8 mouse cellular contexts compared by ENCODE assay signal in the genomic region with DNA sequence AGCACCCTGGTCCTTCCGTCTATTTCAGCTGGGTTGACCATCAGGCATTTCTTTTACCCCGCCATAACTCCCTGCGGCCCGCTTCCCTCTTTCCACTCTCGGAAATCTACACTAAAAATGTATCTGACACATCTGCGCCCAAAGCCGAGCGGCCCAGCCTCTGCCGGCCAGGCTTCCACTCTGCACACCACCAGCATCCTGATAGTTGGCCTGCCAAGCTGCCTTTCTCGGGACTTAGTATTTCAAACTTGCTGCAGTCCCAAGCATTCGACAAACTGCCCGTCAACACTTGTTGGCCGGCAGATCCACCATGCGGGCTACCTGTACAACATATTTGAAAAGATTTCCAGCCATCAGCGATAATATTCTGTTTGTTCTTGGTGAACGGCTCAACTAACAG. TPM values are rescaled to one million over a fixed set of nuclear protein-coding genes. Genes with fewer than 3 reads are reported as not detected.
A peak's percentile ranks its signal among the peaks of the same experiment; 100 is the strongest.
DNase-seq lines count a peak whose midpoint lies in the region; ATAC-seq and TF ChIP-seq lines count a peak whose summit lies in the region.

No protein-coding gene starts in this region.

- no peaks in the 10 kb centered on the region for H3K27me3 ChIP-seq in spleen, adult 2 months (ENCODE audit: control insufficient read depth, insufficient read depth, low read length)
- H3K27me3 ChIP-seq in hindbrain, embryonic 13.5 days: no peaks in the 10 kb centered on the region

- WGBS in spleen, adult 2 months: under 1% methylated on average over 16 of the region's 16 CpGs
- WGBS in hindbrain, embryonic 13.5 days: under 1% methylated on average over 16 of the region's 16 CpGs

- peak; percentile 6 for ATAC-seq in hindbrain, embryonic 13.5 days (ENCODE audit: low FRiP score)
- ATAC-seq in megakaryocyte progenitor cell, adult 5-6 weeks (replicated peaks; ENCODE audit: poor library complexity): peak; percentile 10

- TF ChIP-seq CTCF in spleen, adult 2 months (IDR thresholded peaks at IDR 0.05; ENCODE audit: extremely low read depth, insufficient read depth, insufficient read length, insufficient replicate concordance): no peak

- TF ChIP-seq POLR2A in spleen, adult 2 months (IDR thresholded peaks at IDR 0.05; ENCODE audit: low read depth, low read length): no peak

- peaks cover 6% of the 10 kb centered on the region; the same call in 1 of the 2 replicates for H3K4me1 ChIP-seq in spleen, adult 2 months (ENCODE audit: control insufficient read depth, insufficient read depth, insufficient read length)
- H3K4me1 ChIP-seq in hindbrain, embryonic 13.5 days (replicated peaks): peaks cover 36% of the 10 kb centered on the region

- H3K9ac ChIP-seq in hindbrain, embryonic 13.5 days: peak overlapping the region; percentile 89

- H3K9me3 ChIP-seq in hindbrain, embryonic 13.5 days: no peaks in the 10 kb centered on the region

- peak overlapping the region; percentile 93 for H3K4me3 ChIP-seq in spleen, adult 2 months (ENCODE audit: extremely low read depth, insufficient read depth, insufficient read length)
- H3K4me3 ChIP-seq in hindbrain, embryonic 13.5 days: peak overlapping the region; percentile 76

- H3K27ac ChIP-seq in spleen, adult 2 months (ENCODE audit: insufficient read depth, low read length): peak overlapping the region; percentile 98
- H3K27ac ChIP-seq in hindbrain, embryonic 13.5 days: peak overlapping the region; percentile 97

- peak; percentile 29 for DNase-seq in embryo, embryonic 10 days (ENCODE audit: low spot score)
- DNase-seq in embryo, embryonic 11 days: no peak
- DNase-seq in spleen, adult 2 months (ENCODE audit: low read depth in 1 of 2, low spot score in 2 of 2): no peak
- no peak for DNase-seq in spleen, adult 18-20 months
- DNase-seq in cerebellum, postnatal 10 days: no peak
- DNase-seq in adrenal gland, adult (ENCODE audit: inconsistent age in 2 of 2, low spot score in 1 of 2): no peak

- H3K36me3 ChIP-seq in spleen, adult 2 months (ENCODE audit: control insufficient read depth, insufficient read depth, low read length): 0 out of 2 replicates have a peak, but pooled peaks cover 1% of the 10 kb centered on the region
- peaks cover 13% of the 10 kb centered on the region for H3K36me3 ChIP-seq in hindbrain, embryonic 13.5 days

- H3K4me2 ChIP-seq in hindbrain, embryonic 13.5 days: peak overlapping the region; percentile 88

RNA-seq across cellular contexts. Expression of a gene that starts 0.5 kb away (rescaled TPM):
- polyA plus RNA-seq in spleen, adult 2 months (2012; rRNA removed): 13.1 and 13.9 TPM in 2 replicates
- polyA plus RNA-seq in hindbrain, embryonic 13.5 days (2015; fragmentation: Nextera tagmentation; extraction: Ambion mirVana): 16.7 and 17.2 TPM in 2 replicates
- total RNA-seq in megakaryocyte progenitor cell, adult 5-6 weeks (2015): 9.6 and 16.7 TPM in 2 replicates
- total RNA-seq in megakaryocyte progenitor cell, adult 5-6 weeks (2017): 3.6 and 5.6 TPM in 2 replicates

RNA-seq across cellular contexts. Expression of a gene that starts 0.8 kb away (rescaled TPM):
- 2.5 and 3.3 TPM in 2 replicates for polyA plus RNA-seq in spleen, adult 2 months (2012; rRNA removed)
- polyA plus RNA-seq in hindbrain, embryonic 13.5 days (2015; fragmentation: Nextera tagmentation; extraction: Ambion mirVana): 33.7 and 35.1 TPM in 2 replicates
- 45.4 and 56.3 TPM in 2 replicates for total RNA-seq in megakaryocyte progenitor cell, adult 5-6 weeks (2015)
- 77.6 and 82.4 TPM in 2 replicates for total RNA-seq in megakaryocyte progenitor cell, adult 5-6 weeks (2017)

RNA-seq across cellular contexts. Expression of a gene that starts 10.4 kb away (rescaled TPM):
- 27.5 and 32.9 TPM in 2 replicates for polyA plus RNA-seq in spleen, adult 2 months (2012; rRNA removed)
- 313 and 323 TPM in 2 replicates for polyA plus RNA-seq in hindbrain, embryonic 13.5 days (2015; fragmentation: Nextera tagmentation; extraction: Ambion mirVana)
- 151 and 167 TPM in 2 replicates for total RNA-seq in megakaryocyte progenitor cell, adult 5-6 weeks (2015)
- 52.2 and 66.9 TPM in 2 replicates for total RNA-seq in megakaryocyte progenitor cell, adult 5-6 weeks (2017)

RNA-seq across cellular contexts. Expression of a gene that starts 29.2 kb away (rescaled TPM):
- 22.2 and 23.2 TPM in 2 replicates for polyA plus RNA-seq in spleen, adult 2 months (2012; rRNA removed)
- 3.5 and 4.3 TPM in 2 replicates for polyA plus RNA-seq in hindbrain, embryonic 13.5 days (2015; fragmentation: Nextera tagmentation; extraction: Ambion mirVana)
- total RNA-seq in megakaryocyte progenitor cell, adult 5-6 weeks (2015): 6.7 and 13.3 TPM in 2 replicates
- 8.2 and 9.8 TPM in 2 replicates for total RNA-seq in megakaryocyte progenitor cell, adult 5-6 weeks (2017)
